Mouse (Mus musculus) MEL (cell line): ENCODE data around the gene Timm8b. TPM values are rescaled to one million over a fixed set of nuclear protein-coding genes. Genes with fewer than 3 reads are reported as not detected.

Experiments
- DNase-seq: peaks from one replicate; pipeline ENCODE4 v3.0.0; 2011; ENCODE audit warnings: low read depth, low spot score
- H3K27ac ChIP-seq: 2 replicates; pipeline ENCODE4 v1.5.1; 2012; ENCODE audit warnings: low read depth, mild to moderate bottlenecking, control low read depth, low read length, moderate library complexity; ENCODE audit not compliant: control insufficient read depth
- H3K27me3 ChIP-seq, 2 experiments: fragments of 150-350 bp in 1 of 2; sonication (generic) in 1 of 2; 2 replicates each; pipeline ENCODE4 v1.6.1; 2012; ENCODE audit warnings: low read length in 2 of 2, mild to moderate bottlenecking in 2 of 2, improper control_type of control experiment in 1 of 2, moderate library complexity in 1 of 2; ENCODE audit not compliant: insufficient read depth in 2 of 2, control insufficient read depth in 1 of 2
- H3K36me3 ChIP-seq, 2 experiments: 2 replicates each; pipeline ENCODE4 v1.6.1; 2012 to 2014; ENCODE audit warnings: low read length in 2 of 2, improper control_type of control experiment in 1 of 2, inconsistent platforms in 1 of 2, mild to moderate bottlenecking in 1 of 2; ENCODE audit not compliant: insufficient read depth in 2 of 2, control insufficient read depth in 1 of 2
- H3K4me1 ChIP-seq, 2 experiments: fragments of 150-350 bp in 1 of 2; sonication (generic) in 1 of 2; 2 replicates each; pipeline ENCODE4 v1.6.1; 2012; ENCODE audit warnings: low read length in 2 of 2, improper control_type of control experiment in 1 of 2, mild to moderate bottlenecking in 1 of 2; ENCODE audit not compliant: insufficient read depth in 2 of 2, control insufficient read depth in 1 of 2
- H3K4me3 ChIP-seq, 2 experiments: fragments of 150-350 bp in 1 of 2; sonication (generic) in 1 of 2; 2 replicates each; pipeline ENCODE4 v1.5.1; 2012; ENCODE audit warnings: low read depth in 2 of 2, low read length in 2 of 2, mild to moderate bottlenecking in 2 of 2, moderate library complexity in 2 of 2, control low read depth in 1 of 2, improper control_type of control experiment in 1 of 2; ENCODE audit not compliant: control insufficient read depth in 1 of 2, insufficient read depth in 1 of 2
- H3K79me2 ChIP-seq: 2 replicates; pipeline ENCODE4 v1.6.1; 2012; ENCODE audit warnings: mild to moderate bottlenecking, low read length, moderate library complexity; ENCODE audit not compliant: control insufficient read depth, poor library complexity, insufficient read depth
- H3K9ac ChIP-seq: 2 replicates; pipeline ENCODE4 v1.6.1; 2012; ENCODE audit warnings: low read depth, mild to moderate bottlenecking, control low read depth, low read length, moderate library complexity; ENCODE audit not compliant: control insufficient read depth, poor library complexity, severe bottlenecking
- H3K9me3 ChIP-seq: fragments of 150-350 bp; sonication (generic); replicated peaks from 2 replicates; pipeline ENCODE4 v1.6.1; 2012; ENCODE audit warnings: mild to moderate bottlenecking, low read length, improper control_type of control experiment, moderate library complexity; ENCODE audit not compliant: insufficient read depth
- BHLHE40 ChIP-seq: IDR thresholded peaks from 2 replicates; pipeline ENCODE4 v1.6.1; 2012; ENCODE audit warnings: low read depth, mild to moderate bottlenecking, inconsistent platforms, low read length, improper control_type of control experiment, borderline replicate concordance
- CHD1 ChIP-seq: IDR thresholded peaks from 2 replicates; pipeline ENCODE4 v1.6.1; 2012; ENCODE audit warnings: low read depth, mild to moderate bottlenecking, inconsistent platforms, low read length, improper control_type of control experiment
- ELF1 ChIP-seq: IDR thresholded peaks from 2 replicates; pipeline ENCODE4 v1.6.1; 2014; ENCODE audit warnings: low read depth, mild to moderate bottlenecking, inconsistent platforms, low read length, improper control_type of control experiment, moderate library complexity
- EP300 ChIP-seq, 2 experiments: IDR thresholded peaks; 2 replicates each; pipeline ENCODE4 v1.6.1; 2011; ENCODE audit warnings: improper control_type of control experiment in 2 of 2, low read length in 2 of 2, low read depth in 1 of 2, mild to moderate bottlenecking in 1 of 2
- ETS1 ChIP-seq: IDR thresholded peaks from 2 replicates; pipeline ENCODE4 v1.6.1; 2012; ENCODE audit warnings: low read depth, mild to moderate bottlenecking, inconsistent platforms, low read length, improper control_type of control experiment, moderate library complexity
- GABPA ChIP-seq: IDR thresholded peaks from 2 replicates; pipeline ENCODE4 v1.6.1; 2012; ENCODE audit warnings: low read depth, mild to moderate bottlenecking, inconsistent platforms, low read length, improper control_type of control experiment, moderate library complexity
- GATA1 ChIP-seq: IDR thresholded peaks from 2 replicates; pipeline ENCODE4 v1.6.1; 2011; ENCODE audit warnings: low read depth, low read length, improper control_type of control experiment
- HCFC1 ChIP-seq: IDR thresholded peaks from 2 replicates; pipeline ENCODE4 v1.6.1; 2012; ENCODE audit warnings: low read depth, mild to moderate bottlenecking, inconsistent platforms, low read length, improper control_type of control experiment, moderate library complexity
- JUND ChIP-seq: IDR thresholded peaks from 2 replicates; pipeline ENCODE4 v1.6.1; 2011; ENCODE audit warnings: low read depth, mild to moderate bottlenecking, improper control_type of control experiment, low read length
- KAT2A ChIP-seq: conservative IDR thresholded peaks from 2 replicates; pipeline ENCODE4 v1.6.1; 2012; ENCODE audit warnings: low read depth, low read length, improper control_type of control experiment, inconsistent platforms
- MAFK ChIP-seq: IDR thresholded peaks from 2 replicates; pipeline ENCODE4 v1.6.1; 2011; ENCODE audit warnings: low read depth, mild to moderate bottlenecking, low read length, improper control_type of control experiment, borderline replicate concordance
- MAZ ChIP-seq: IDR thresholded peaks from 2 replicates; pipeline ENCODE4 v1.6.1; 2012; ENCODE audit warnings: low read depth, mild to moderate bottlenecking, inconsistent platforms, low read length, improper control_type of control experiment
- MEF2A ChIP-seq: IDR thresholded peaks from 2 replicates; pipeline ENCODE4 v1.6.1; 2014; ENCODE audit warnings: low read depth, mild to moderate bottlenecking, inconsistent platforms, low read length, improper control_type of control experiment; ENCODE audit not compliant: poor library complexity, insufficient replicate concordance, severe bottlenecking; ENCODE audit errors: extremely low read depth
- MYB ChIP-seq: IDR thresholded peaks from 2 replicates; pipeline ENCODE4 v1.6.1; 2011; ENCODE audit warnings: mild to moderate bottlenecking, low read depth, low read length, improper control_type of control experiment
- NRF1 ChIP-seq: IDR thresholded peaks from 2 replicates; pipeline ENCODE4 v1.6.1; 2014; ENCODE audit warnings: low read depth, mild to moderate bottlenecking, inconsistent platforms, low read length, improper control_type of control experiment, moderate library complexity; ENCODE audit not compliant: poor library complexity, insufficient read depth, severe bottlenecking
- POLR2AphosphoS2 ChIP-seq: IDR thresholded peaks from 2 replicates; pipeline ENCODE4 v1.6.1; 2011; ENCODE audit warnings: low read length, improper control_type of control experiment
- POLR2AphosphoS5 ChIP-seq: IDR thresholded peaks from 2 replicates; pipeline ENCODE4 v1.6.1; 2012; ENCODE audit warnings: low read depth, borderline replicate concordance, mild to moderate bottlenecking, inconsistent platforms, low read length, moderate library complexity, mixed read lengths
- RAD21 ChIP-seq: IDR thresholded peaks from 2 replicates; pipeline ENCODE4 v1.6.1; 2011; ENCODE audit warnings: mild to moderate bottlenecking, low read depth, low read length, improper control_type of control experiment
- RCOR1 ChIP-seq: IDR thresholded peaks from 2 replicates; pipeline ENCODE4 v1.6.1; 2012; ENCODE audit warnings: low read depth, mild to moderate bottlenecking, inconsistent platforms, low read length, improper control_type of control experiment
- SMC3 ChIP-seq: IDR thresholded peaks from 2 replicates; pipeline ENCODE4 v1.6.1; 2011; ENCODE audit warnings: low read depth, low read length, improper control_type of control experiment
- TAL1 ChIP-seq: IDR thresholded peaks from 2 replicates; pipeline ENCODE4 v1.6.1; 2012; ENCODE audit warnings: mild to moderate bottlenecking, inconsistent platforms, low read length, moderate library complexity, mixed read lengths
- TCF12 ChIP-seq: IDR thresholded peaks from 2 replicates; pipeline ENCODE4 v1.6.1; 2014; ENCODE audit warnings: low read depth, mild to moderate bottlenecking, inconsistent platforms, low read length, improper control_type of control experiment, moderate library complexity
- USF1 ChIP-seq: IDR thresholded peaks from 2 replicates; pipeline ENCODE4 v1.6.1; 2014; ENCODE audit warnings: low read depth, mild to moderate bottlenecking, inconsistent platforms, low read length, improper control_type of control experiment, moderate library complexity
- ZC3H11A ChIP-seq: IDR thresholded peaks from 2 replicates; pipeline ENCODE4 v1.6.1; 2012; ENCODE audit warnings: low read depth, mild to moderate bottlenecking, inconsistent platforms, low read length, improper control_type of control experiment
- ZNF384 ChIP-seq: IDR thresholded peaks from 2 replicates; pipeline ENCODE4 v1.6.1; 2012; ENCODE audit warnings: low read depth, mild to moderate bottlenecking, inconsistent platforms, low read length, improper control_type of control experiment
- polyA plus RNA-seq, 2 experiments: library from polyadenylated mRNA; stranded (reverse) in 1 of 2; unstranded in 1 of 2; fragments of >175 nt in 1 of 2; fragments of >200 nt in 1 of 2; gene quantifications; 2 replicates each; pipeline versions ENCODE4 v1.2.1 to v1.2.4; 2012; ENCODE audit warnings: low replicate concordance in 2 of 2, low read depth in 1 of 2; ENCODE audit not compliant: insufficient read length in 2 of 2, insufficient read depth in 1 of 2, missing spikeins in 1 of 2
- total RNA-seq: library from RNA; depleted of rRNA; stranded (reverse); fragments of 300-350 nt; gene quantifications from 2 replicates; pipeline ENCODE4 v1.2.3, GENCODE M21; 2012

Timm8b gene
- total and polyA plus RNA-seq, 3 experiments, result 129 to 247 TPM; not detected in 1

DNA sequence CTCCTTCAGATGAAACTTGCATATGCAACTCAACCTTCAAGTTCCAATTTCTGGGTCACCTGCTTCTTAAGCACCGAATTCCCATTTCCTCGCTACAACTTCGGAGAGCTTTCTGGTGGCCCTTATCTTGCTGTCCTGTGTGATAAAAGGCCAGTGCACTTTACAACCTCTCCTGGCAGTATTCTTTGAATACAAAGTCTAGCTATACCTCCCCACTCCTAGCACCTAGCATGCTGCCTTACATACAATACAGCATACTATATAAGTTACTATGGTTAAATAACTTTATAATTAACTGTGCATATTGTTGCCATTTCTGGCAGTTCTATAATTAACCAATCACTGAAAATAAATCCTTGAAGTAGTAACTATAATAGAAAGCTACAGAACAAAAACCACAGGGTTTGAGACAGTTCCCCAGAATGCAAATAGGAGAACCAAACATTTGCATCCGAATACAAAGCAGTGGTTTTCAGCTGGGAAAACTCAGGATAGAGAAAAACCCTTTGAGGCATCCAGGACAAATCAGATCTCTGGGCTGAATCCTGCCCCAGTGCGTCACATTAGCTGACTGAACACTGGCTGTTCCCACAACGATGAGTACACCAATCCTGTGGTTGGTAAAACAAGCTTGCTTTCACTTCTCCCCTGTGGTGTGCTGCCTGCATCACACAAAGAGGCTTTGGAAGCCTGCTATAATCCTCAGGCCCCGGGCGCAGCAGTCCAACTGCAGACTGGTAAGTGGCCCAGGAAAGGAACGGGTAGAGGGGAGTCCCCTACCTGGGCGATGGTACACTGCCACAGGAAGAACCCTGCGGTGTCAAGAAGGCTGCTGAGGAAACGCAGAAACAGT, 49.2 kb upstream of the Timm8b start, which contains the start of gene Il18:
TSS of gene Il18 (plus strand) at position 587 of the 853 bp plus-strand sequence.
- Histone ChIP-seq H3K27me3 (peaks cover 4 to 22% of the 10 kb centered on the region in 2 experiments; a peak in 3 of 4 replicates), H3K9ac (no peak within 1 kb of the TSS), H3K9me3 (no peaks in the 10 kb centered on the region), H3K36me3 (peaks cover 0 to 11% of the 10 kb centered on the region in 2 experiments; a peak in 2 of 4 replicates), H3K27ac (no peak within 1 kb of the TSS), H3K4me3 (no peak within 1 kb of the TSS), H3K4me1 (peaks cover 0 to 6% of the 10 kb centered on the region in 2 experiments; a peak in 2 of 4 replicates), H3K79me2 (no peaks in the 10 kb centered on the region)
- no peak for TF ChIP-seq HCFC1
- no peak for TF ChIP-seq MAFK
- no peak for TF ChIP-seq MEF2A
- no peak for TF ChIP-seq ZNF384
- no peak for TF ChIP-seq NRF1
- TF ChIP-seq TAL1, result no peak
- TF ChIP-seq GATA1, result no peak
- TF ChIP-seq EP300 (IDR thresholded peaks at IDR 0.05; ENCODE audit: low read depth in 1 of 2, low read length in 2 of 2), result no peak
- TF ChIP-seq POLR2AphosphoS2, result no peak
- TF ChIP-seq BHLHE40, result no peak
- TF ChIP-seq RAD21, result no peak
- no peak for TF ChIP-seq MYB
- TF ChIP-seq GABPA, result no peak
- no peak for DNase-seq

DNA sequence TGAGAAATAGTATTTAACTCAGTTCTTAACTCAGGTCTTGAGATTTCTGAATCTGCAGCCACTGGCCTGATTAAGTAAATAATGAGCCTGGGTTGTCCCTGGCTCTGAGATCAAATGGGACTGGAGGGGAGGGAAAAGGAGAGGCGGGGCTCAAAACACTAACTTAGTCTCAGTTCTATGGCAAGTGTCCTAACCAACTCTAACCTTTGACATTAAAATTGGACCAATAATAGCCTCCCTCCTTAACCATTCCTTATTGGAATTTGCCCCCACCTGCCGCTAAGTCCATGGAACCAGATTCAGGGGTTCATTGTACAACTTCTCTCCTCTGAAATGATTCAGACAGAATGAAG, 48.6 kb upstream of the Timm8b start, which contains the start of gene Bco2:
TSS of gene Bco2 (minus strand) at position 88 of the 353 bp plus-strand sequence.
- TF ChIP-seq MAZ (no peak), ZNF384 (no peak), ZC3H11A (no peak), MAFK (no peak), JUND (no peak), BHLHE40 (no peak), POLR2AphosphoS5 (no peak), KAT2A (no peak), CHD1 (no peak), SMC3 (no peak), RCOR1 (no peak), USF1 (no peak), ELF1 (no peak), ETS1 (no peak), NRF1 (no peak), TCF12 (no peak)
- Histone ChIP-seq H3K36me3 (peaks cover 0 to 11% of the 10 kb centered on the region in 2 experiments; a peak in 2 of 4 replicates), H3K4me1 (peaks cover 0 to 6% of the 10 kb centered on the region in 2 experiments; a peak in 2 of 4 replicates), H3K27ac (no peak within 1 kb of the TSS), H3K27me3 (peaks cover 4 to 24% of the 10 kb centered on the region in 2 experiments; a peak in 3 of 4 replicates), H3K79me2 (no peaks in the 10 kb centered on the region), H3K4me3 (no peak within 1 kb of the TSS), H3K9ac (no peak within 1 kb of the TSS), H3K9me3 (no peaks in the 10 kb centered on the region)
- DNase-seq, result no peak
